Mouse (Mus musculus) forebrain, embryonic 10.5 days (tissue): ENCODE results near the gene Nfil3. TPM values are rescaled to one million over a fixed set of nuclear protein-coding genes. Genes with fewer than 3 reads are reported as not detected.

Experiments used
- DNase-seq: peaks from one replicate; pipeline ENCODE4 v3.0.0-alpha.2; 2017; ENCODE audit warnings: low spot score; ENCODE audit errors: extremely low spot score
- H3K27ac ChIP-seq: fragments of 300-500 bp; sonication (generic); 2 replicates; pipeline ENCODE4 v1.5.1; 2016; ENCODE audit warnings: mild to moderate bottlenecking
- H3K27me3 ChIP-seq: fragments of 300-500 bp; sonication (generic); 2 replicates; pipeline ENCODE4 v1.6.1; 2016; ENCODE audit warnings: mild to moderate bottlenecking; ENCODE audit not compliant: poor library complexity, severe bottlenecking
- H3K36me3 ChIP-seq: fragments of 300-500 bp; sonication (generic); replicated peaks from 2 replicates; pipeline ENCODE4 v1.6.1; 2016; ENCODE audit warnings: mild to moderate bottlenecking, moderate library complexity
- H3K4me1 ChIP-seq: fragments of 300-500 bp; sonication (generic); 2 replicates; pipeline ENCODE4 v1.6.1; 2016
- H3K4me3 ChIP-seq: fragments of 300-500 bp; sonication (generic); 2 replicates; pipeline ENCODE4 v1.5.1; 2016; ENCODE audit warnings: mild to moderate bottlenecking, moderate library complexity
- H3K9me3 ChIP-seq: fragments of 300-500 bp; sonication (generic); 2 replicates; pipeline ENCODE4 v1.6.1; 2016; ENCODE audit warnings: mild to moderate bottlenecking, moderate library complexity
- WGBS: fragments of 180-500 bp; shearing (Covaris S2); methylation state at CpG from one replicate; pipeline ENCODE4 v1.1.7; 2016; 5-methylcytosine and 5-hydroxymethylcytosine counted together
- polyA plus RNA-seq: library from polyadenylated mRNA; unstranded; fragments of >200 nt; fragmentation: Nextera tagmentation; extraction: Ambion mirVana; gene quantifications from 2 replicates; pipeline ENCODE4 v1.2.1, GENCODE M21; 2016

Nfil3 gene
- polyA plus RNA-seq: 13.4 and 15.3 TPM in 2 replicates

DNA sequence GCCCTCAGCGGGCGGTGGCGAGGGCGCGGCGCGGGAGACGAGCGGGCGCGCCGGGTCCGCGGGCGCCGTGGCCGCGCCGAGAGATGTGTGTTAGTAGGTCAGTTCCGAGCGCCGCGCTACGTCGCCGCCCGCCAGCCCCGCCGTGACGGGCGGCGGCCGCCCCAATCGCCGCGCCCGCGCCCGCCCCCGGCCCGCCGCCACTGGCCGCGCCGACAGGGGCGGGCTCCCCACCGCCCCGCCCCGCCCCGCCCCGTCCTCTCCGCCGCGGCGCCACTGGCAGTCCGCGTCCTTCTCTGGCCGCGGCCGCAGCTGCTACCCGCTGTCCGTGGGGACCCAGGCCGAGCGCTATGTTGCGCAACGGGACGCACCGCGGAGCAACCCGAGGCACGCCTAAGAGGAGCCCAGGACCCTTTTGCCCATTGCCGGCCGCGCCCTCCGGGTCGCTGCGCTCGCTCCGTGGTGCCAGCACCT, at the start of gene Nfil3:
Nfil3 (minus strand) TSS at position 123 of the 471 bp plus-strand sequence.
- Histone ChIP-seq H3K4me3 (peak within 1 kb of the TSS; percentile 85), H3K9me3 (no peaks in the 10 kb centered on the region), H3K27me3 (peaks cover 47% of the 10 kb centered on the region), H3K4me1 (peaks cover 55% of the 10 kb centered on the region), H3K36me3 (no peaks in the 10 kb centered on the region), H3K27ac (peak within 1 kb of the TSS; percentile 92)
- DNase-seq: peak; percentile 59
- under 1% methylated on average over 76 of the region's 79 CpGs for WGBS

DNA sequence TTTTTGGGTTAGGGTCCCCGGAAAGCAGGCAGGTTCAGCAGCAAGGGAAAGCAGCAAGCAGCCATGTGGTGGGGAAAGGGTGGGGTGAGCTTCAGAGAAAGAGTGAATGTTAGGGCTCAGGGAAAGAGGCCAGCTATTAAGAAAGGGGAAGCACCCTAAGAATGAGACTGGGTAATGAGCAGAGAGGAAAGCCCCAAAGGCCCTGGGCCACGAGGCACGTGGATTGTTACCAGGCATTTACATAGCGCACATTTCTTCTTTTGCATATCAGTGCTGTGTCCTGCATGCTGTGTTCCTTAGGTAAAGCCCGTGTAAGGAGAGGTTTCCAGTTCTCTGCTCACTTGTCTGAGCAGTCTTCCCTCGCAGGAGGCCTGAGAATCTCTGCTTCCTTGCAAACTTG, 43.4 kb upstream of the Nfil3 start:
- DNase-seq: no peak
- no peak overlapping the region for H3K4me3 ChIP-seq
- 49% methylated on average over 6 of the region's 6 CpGs for WGBS
- H3K27ac ChIP-seq: no peak overlapping the region
- H3K9me3 ChIP-seq: 0 out of 2 replicates have a peak, but pooled peaks cover 3% of the 10 kb centered on the region
- H3K27me3 ChIP-seq: no peaks in the 10 kb centered on the region
- no peaks in the 10 kb centered on the region for H3K36me3 ChIP-seq
- H3K4me1 ChIP-seq: peaks cover 6% of the 10 kb centered on the region; the same call in 1 of the 2 replicates

DNA sequence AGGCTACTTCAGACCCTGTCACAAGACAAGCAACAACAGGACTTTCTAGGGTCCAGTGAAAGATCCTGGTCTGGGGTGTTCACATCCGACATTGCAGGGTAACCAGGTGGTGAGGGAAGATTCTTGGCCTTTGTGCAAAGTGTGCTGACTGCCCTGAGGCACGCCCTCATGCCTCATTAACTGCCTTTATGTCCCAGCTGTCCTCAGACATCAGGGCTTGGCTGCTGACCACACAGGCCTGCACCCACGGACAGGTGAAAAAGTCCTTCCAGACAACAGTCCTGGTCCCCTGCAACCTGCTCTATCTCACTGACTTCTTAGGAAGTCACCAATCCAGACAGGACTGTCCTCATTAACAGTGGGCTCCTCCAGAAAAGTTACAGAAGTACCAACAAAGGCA, 39.4 kb upstream of the Nfil3 start:
- Histone ChIP-seq H3K4me3 (no peak overlapping the region), H3K36me3 (no peaks in the 10 kb centered on the region), H3K27me3 (no peaks in the 10 kb centered on the region), H3K9me3 (no peaks in the 10 kb centered on the region), H3K4me1 (peaks cover 6% of the 10 kb centered on the region; the same call in 1 of the 2 replicates), H3K27ac (no peak overlapping the region)
- 83% methylated on average over 3 of the region's 3 CpGs for WGBS
- no peak for DNase-seq

DNA sequence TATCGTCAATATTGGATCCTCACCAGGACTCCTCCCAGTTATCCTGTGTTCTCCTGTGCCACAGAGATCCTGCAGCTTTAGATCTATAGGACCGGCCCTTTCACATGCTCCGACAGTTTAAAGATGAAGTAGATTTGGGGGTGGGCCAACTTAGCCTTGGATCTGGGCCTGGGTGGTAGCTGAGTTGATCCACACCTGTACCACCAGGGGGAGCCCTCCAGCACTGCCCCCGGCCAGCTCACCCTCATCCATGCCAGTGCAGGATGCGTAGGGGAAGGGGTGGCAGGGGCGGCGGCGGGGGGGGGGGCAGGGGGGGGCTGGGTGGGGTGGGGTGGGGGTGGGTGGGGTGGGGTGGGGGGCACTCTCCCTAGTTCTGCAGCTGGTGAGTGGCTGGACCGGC, 38.7 kb upstream of the Nfil3 start:
- Histone ChIP-seq H3K9me3 (no peaks in the 10 kb centered on the region), H3K4me3 (no peak overlapping the region), H3K27ac (no peak overlapping the region), H3K36me3 (no peaks in the 10 kb centered on the region), H3K27me3 (no peaks in the 10 kb centered on the region), H3K4me1 (peaks cover 3% of the 10 kb centered on the region; the same call in 1 of the 2 replicates)
- WGBS: 82% methylated on average over 8 of the region's 9 CpGs
- DNase-seq: no peak

DNA sequence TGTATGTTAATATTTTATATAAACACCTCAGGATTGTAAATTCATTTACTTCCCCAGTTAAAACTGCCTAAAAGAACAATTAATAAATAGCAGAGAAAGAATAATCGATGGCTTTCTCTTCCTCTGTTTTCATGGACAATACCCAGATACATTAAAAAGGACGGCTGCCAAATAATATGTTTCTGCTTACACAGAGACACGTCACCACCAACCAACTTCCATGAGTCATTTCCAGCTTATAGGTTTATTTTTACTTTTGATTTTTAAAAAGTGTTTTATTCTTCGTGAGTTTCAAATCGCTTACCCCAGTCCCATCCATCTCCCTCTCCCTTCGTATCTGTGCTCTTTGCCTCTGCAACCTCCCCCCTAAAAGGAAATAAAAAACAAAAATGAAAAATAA, 38.1 kb upstream of the Nfil3 start:
- Histone ChIP-seq H3K27me3 (no peaks in the 10 kb centered on the region), H3K27ac (no peak overlapping the region), H3K4me3 (no peak overlapping the region), H3K9me3 (no peaks in the 10 kb centered on the region), H3K36me3 (no peaks in the 10 kb centered on the region), H3K4me1 (no peaks in the 10 kb centered on the region)
- WGBS: 95% methylated on average over 6 of the region's 6 CpGs
- no peak for DNase-seq

DNA sequence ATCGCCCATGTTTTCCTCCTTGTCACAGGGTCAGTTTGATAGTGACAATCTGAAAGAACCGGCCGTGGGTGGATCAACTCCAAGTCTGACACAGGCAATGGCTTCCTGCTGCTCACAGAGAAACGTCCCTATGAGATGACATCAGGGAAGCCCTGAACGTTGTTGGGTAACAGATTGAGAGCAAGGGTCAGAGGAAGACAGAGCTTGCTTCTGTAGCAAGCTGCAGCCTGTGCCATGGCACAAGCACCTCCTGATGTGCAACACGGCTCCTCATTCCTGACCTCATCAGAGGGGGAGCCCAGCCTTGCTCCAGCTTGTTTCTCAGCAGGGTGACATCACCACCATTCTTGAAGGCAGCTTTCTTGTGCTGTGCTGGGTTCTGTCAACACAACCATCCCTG, 37.1 kb upstream of the Nfil3 start:
- H3K36me3 ChIP-seq: no peaks in the 10 kb centered on the region
- H3K27ac ChIP-seq: no peak overlapping the region
- WGBS: 80% methylated on average over 6 of the region's 6 CpGs
- H3K9me3 ChIP-seq: no peaks in the 10 kb centered on the region
- H3K4me3 ChIP-seq: no peak overlapping the region
- DNase-seq: no peak
- no peaks in the 10 kb centered on the region; the same call in 1 of the 2 replicates for H3K27me3 ChIP-seq
- H3K4me1 ChIP-seq: 0 out of 2 replicates have a peak, but pooled peaks cover under 1% of the 10 kb centered on the region

DNA sequence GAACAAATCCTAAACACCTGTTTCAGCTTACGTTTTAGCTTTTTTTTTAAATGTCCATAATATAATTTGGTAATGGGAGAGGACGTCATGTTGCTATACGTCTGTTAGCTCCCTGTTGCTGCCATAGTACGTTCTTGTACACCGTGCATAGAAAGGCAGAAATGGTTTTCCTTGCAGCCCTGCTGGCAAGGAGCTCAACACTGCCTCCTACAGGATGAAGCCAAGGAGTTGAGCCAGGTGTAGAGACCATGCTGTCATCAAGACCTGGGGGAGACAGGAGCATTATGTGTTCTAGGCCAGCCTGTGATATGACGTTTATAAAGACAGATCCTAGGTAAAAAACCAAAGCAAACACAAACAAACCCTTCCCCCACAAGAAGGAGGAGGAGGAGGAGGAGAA, 36.2 kb upstream of the Nfil3 start:
- DNase-seq: no peak
- no peak overlapping the region for H3K4me3 ChIP-seq
- no peak overlapping the region for H3K27ac ChIP-seq
- peaks cover 8% of the 10 kb centered on the region for H3K4me1 ChIP-seq
- 75% methylated on average over 6 of the region's 6 CpGs for WGBS
- no peaks in the 10 kb centered on the region for H3K9me3 ChIP-seq
- no peaks in the 10 kb centered on the region for H3K36me3 ChIP-seq
- no peaks in the 10 kb centered on the region; the same call in 1 of the 2 replicates for H3K27me3 ChIP-seq

DNA sequence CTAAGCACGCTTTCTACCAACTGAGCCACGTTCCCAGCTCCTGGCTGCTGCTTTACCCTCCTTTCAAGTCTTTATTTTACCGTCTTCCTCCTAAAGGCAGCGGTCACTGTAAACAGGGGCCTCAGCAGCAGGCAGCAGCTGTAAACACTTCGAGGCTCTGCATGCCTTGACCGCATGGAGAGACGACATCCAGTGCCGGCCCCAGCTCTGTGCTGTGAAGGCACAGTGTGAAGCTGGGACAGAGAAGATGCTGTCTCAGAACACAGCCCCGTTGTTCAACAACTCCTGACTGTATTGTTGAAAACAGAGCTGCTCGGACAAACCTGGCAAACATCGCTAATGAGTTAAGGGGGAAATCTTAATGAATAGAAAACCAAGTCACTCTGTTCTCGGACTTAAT, 30.6 kb upstream of the Nfil3 start:
- Histone ChIP-seq H3K9me3 (no peaks in the 10 kb centered on the region), H3K4me3 (no peak overlapping the region), H3K27ac (peak overlapping the region; percentile 71), H3K36me3 (no peaks in the 10 kb centered on the region), H3K27me3 (no peaks in the 10 kb centered on the region; the same call in 1 of the 2 replicates), H3K4me1 (peaks cover 22% of the 10 kb centered on the region)
- 30% methylated on average over 12 of the region's 12 CpGs for WGBS
- DNase-seq: peak; percentile 20

DNA sequence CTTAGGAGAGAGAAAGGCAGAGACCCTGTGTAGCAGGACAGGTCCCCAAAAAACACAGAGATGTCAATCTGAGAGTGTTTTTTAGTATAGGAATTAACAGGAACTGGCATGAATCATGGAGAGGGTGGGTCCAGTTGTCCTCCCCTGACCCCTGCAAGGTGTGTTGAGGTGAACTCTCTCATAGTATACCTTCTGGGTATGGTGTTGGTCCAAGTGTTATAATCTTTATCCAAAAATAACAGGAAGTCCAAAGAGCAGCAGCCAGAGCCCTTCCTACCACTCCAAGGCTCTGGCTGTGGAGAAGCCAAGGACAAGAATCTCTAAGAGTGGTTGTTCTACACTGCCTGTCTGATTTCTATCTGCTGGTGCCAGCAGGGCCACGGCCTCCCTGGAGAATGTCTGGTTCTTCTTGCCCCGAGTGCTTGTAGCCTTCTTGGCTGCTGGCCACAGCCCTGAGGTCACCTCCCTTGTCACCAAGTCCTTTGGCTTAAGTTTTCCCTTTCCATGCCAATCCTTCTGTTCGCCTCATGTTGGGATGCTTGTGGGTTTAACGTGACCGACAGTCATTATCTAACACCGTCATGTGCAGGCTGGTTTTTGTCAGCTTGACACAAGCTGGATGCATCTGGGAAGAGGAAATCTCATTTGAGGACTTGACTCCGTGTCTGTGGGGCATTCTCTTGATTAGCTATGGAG, 27.8 kb upstream of the Nfil3 start:
- no peak overlapping the region for H3K4me3 ChIP-seq

DNA sequence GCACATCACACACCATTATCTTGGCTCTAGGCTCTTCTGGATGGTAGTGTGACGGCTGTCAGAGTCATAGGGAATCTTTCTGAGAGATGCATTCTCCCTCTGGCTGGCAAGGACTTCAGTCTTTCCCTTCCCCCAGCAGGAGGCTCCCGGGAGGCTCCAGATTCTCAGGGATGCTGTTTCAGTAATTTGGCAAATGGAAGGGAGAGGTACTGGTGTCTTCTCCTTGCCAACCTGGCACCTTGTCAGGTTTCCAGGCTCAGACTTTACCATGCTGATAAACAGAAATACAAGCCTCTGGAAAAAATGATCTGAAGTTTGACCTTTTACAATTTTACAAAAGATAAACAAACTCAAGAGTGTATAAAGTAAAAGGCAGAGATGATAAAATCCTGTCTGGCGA, 26.9 kb upstream of the Nfil3 start:
- peaks cover 19% of the 10 kb centered on the region for H3K4me1 ChIP-seq
- 70% methylated on average over 3 of the region's 3 CpGs for WGBS
- no peak overlapping the region for H3K4me3 ChIP-seq
- DNase-seq: no peak
- H3K36me3 ChIP-seq: no peaks in the 10 kb centered on the region
- no peaks in the 10 kb centered on the region for H3K9me3 ChIP-seq
- H3K27me3 ChIP-seq: no peaks in the 10 kb centered on the region
- no peak overlapping the region for H3K27ac ChIP-seq

More for the DNA sequence above, 27.8 kb upstream of the Nfil3 start:
- WGBS: 85% methylated on average over 7 of the region's 7 CpGs
- Histone ChIP-seq H3K27me3 (no peaks in the 10 kb centered on the region; the same call in 1 of the 2 replicates), H3K27ac (no peak overlapping the region), H3K9me3 (no peaks in the 10 kb centered on the region), H3K36me3 (no peaks in the 10 kb centered on the region), H3K4me1 (peaks cover 22% of the 10 kb centered on the region)
- DNase-seq: no peak

DNA sequence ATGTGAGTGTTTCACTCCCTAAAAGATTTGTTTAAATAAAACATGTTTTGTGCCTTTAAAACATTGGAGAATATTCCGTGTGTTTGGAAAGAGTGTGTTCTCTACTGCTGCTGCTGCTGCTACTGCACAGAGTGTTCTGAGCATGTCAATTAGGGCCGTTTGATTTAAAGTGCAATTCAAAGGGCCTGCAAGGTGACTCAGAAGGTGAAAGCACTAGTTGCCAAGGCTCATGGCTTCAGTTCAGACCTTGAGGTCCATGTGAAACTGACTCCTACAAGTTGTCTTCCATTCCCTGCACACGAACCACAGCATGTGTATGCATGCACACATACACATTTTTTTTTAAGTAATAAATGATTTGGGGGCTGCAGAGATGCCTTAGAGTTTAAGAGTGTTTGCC, 22.4 kb upstream of the Nfil3 start:
- Histone ChIP-seq H3K4me1 (no peaks in the 10 kb centered on the region), H3K27ac (no peak overlapping the region), H3K4me3 (no peak overlapping the region), H3K36me3 (no peaks in the 10 kb centered on the region), H3K27me3 (no peaks in the 10 kb centered on the region), H3K9me3 (no peaks in the 10 kb centered on the region)
- no peak for DNase-seq
- 86% methylated on average over 3 of the region's 3 CpGs for WGBS

DNA sequence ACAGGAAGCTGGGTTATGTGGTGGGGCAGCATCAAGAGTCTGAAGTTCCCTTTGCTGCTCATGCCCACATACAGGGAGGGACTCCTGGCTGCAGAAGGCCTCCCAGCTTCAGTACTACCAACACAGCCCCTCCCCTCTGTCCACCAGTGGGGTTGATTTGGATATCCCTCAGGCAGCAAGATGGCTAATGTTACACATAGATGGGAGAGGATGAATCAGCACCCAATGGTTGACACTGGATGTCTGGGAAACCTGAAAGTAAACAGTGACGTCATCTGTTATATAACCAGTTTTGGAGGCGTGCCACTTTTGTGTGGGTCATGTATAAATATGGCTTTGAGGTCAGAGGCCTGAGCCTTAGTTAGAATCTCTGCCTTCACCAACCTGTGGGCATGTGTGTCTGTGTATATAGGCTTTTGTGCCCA, 20.6 kb upstream of the Nfil3 start:
- H3K9me3 ChIP-seq: no peaks in the 10 kb centered on the region
- no peak for DNase-seq
- H3K36me3 ChIP-seq: no peaks in the 10 kb centered on the region
- no peaks in the 10 kb centered on the region for H3K4me1 ChIP-seq
- no peaks in the 10 kb centered on the region for H3K27me3 ChIP-seq
- no peak overlapping the region for H3K4me3 ChIP-seq
- 88% methylated on average over 2 of the region's 2 CpGs for WGBS
- H3K27ac ChIP-seq: no peak overlapping the region

DNA sequence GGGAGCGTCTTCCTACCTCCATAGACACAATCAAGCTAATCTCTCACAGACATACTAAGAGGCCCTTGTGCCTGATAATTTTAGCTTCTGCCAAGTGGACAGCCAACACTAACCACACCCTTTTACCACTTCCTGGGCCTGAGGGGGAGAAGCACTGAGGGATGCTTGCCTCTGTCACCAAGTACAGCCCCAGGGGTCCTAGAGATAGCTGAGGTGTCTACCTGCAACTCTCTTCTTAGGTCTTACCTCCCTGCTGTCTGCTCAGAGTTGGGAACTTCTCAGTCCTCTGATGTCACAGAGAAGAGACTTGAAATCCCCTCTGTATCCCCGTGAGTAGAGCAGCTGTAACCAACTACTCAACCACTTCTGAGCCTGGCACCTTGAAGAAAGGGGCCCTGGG, 19.6 kb upstream of the Nfil3 start:
- 76% methylated on average over 2 of the region's 2 CpGs for WGBS
- Histone ChIP-seq H3K36me3 (no peaks in the 10 kb centered on the region), H3K4me1 (no peaks in the 10 kb centered on the region), H3K27me3 (no peaks in the 10 kb centered on the region), H3K9me3 (no peaks in the 10 kb centered on the region), H3K4me3 (no peak overlapping the region), H3K27ac (no peak overlapping the region)
- no peak for DNase-seq
